Mouse (Mus musculus) stomach, embryonic 15.5 days (tissue): ENCODE results near the gene Ankrd13b. TPM values are rescaled to one million over a fixed set of nuclear protein-coding genes. Genes with fewer than 3 reads are reported as not detected.

Source experiments
- ATAC-seq: fragments of 200-750 bp; cut with Nextera tagmentation; 2 replicates; pipeline ENCODE4 v1.8.0; 2017; ENCODE audit warnings: low read depth, moderate number of reproducible peaks, moderate TSS enrichment; ENCODE audit not compliant: insufficient read depth, low FRiP score
- H3K27ac ChIP-seq: fragments of 300-500 bp; sonication (generic); 2 replicates; pipeline ENCODE4 v1.5.1; 2015; ENCODE audit warnings: mild to moderate bottlenecking, inconsistent platforms
- H3K27me3 ChIP-seq: fragments of 300-500 bp; sonication (generic); replicated peaks from 2 replicates; pipeline ENCODE4 v1.6.1; 2015; ENCODE audit warnings: inconsistent platforms
- H3K36me3 ChIP-seq: fragments of 300-500 bp; sonication (generic); 2 replicates; pipeline ENCODE4 v1.6.1; 2015; ENCODE audit warnings: inconsistent platforms
- H3K4me1 ChIP-seq: fragments of 300-500 bp; sonication (generic); 2 replicates; pipeline ENCODE4 v1.6.1; 2015; ENCODE audit warnings: inconsistent platforms
- H3K4me2 ChIP-seq: fragments of 300-500 bp; sonication (generic); 2 replicates; pipeline ENCODE4 v1.6.1; 2015; ENCODE audit warnings: mild to moderate bottlenecking, inconsistent platforms
- H3K4me3 ChIP-seq: fragments of 300-500 bp; sonication (generic); replicated peaks from 2 replicates; pipeline ENCODE4 v1.5.1; 2015; ENCODE audit warnings: inconsistent platforms
- H3K9ac ChIP-seq: fragments of 300-500 bp; sonication (generic); 2 replicates; pipeline ENCODE4 v1.6.1; 2015; ENCODE audit warnings: inconsistent platforms
- H3K9me3 ChIP-seq: fragments of 300-500 bp; sonication (generic); 2 replicates; pipeline ENCODE4 v1.6.1; 2016; ENCODE audit warnings: inconsistent platforms
- WGBS: fragments of 180-500 bp; shearing (Covaris S2); methylation state at CpG from one replicate; pipeline ENCODE4 v1.1.7; 2015; 5-methylcytosine and 5-hydroxymethylcytosine counted together
- polyA plus RNA-seq: library from polyadenylated mRNA; unstranded; fragments of >200 nt; fragmentation: Nextera tagmentation; extraction: Ambion mirVana; gene quantifications from 2 replicates; pipeline ENCODE4 v1.2.1, GENCODE M21; 2015

The Ankrd13b gene
- polyA plus RNA-seq, 1 experiment from 2014 or later = 5.9 TPM

- Histone ChIP-seq H3K9me3 (no peaks in the 10 kb centered on the region), H3K9ac (no peak overlapping the region), H3K4me3 (0 out of 2 replicates have a peak overlapping the region, but pooled peaks have one; percentile 1), H3K4me2 (peak overlapping the region; percentile 88; the same call in 1 of the 2 replicates), H3K27me3 (no peaks in the 10 kb centered on the region), H3K27ac (peak overlapping the region; percentile 41; the same call in 1 of the 2 replicates), H3K4me1 (peaks cover 64% of the 10 kb centered on the region), H3K36me3 (peaks cover 6% of the 10 kb centered on the region; the same call in 1 of the 2 replicates)
- no peak for ATAC-seq
These were observed 6.0 kb upstream of the Ankrd13b start for GRCm38 (mm10) chr11:77495507-77495906.

GRCm38 (mm10) chr11:77494782-77495181 is 5.3 kb upstream of the Ankrd13b start:
- Histone ChIP-seq H3K4me3 (peak overlapping the region; percentile 91), H3K9ac (peak overlapping the region; percentile 83; the same call in 1 of the 2 replicates), H3K36me3 (0 out of 2 replicates have a peak, but pooled peaks cover under 1% of the 10 kb centered on the region), H3K27ac (0 out of 2 replicates have a peak overlapping the region, but pooled peaks have one; percentile 88), H3K4me2 (peak overlapping the region; percentile 88), H3K4me1 (peaks cover 59% of the 10 kb centered on the region), H3K27me3 (no peaks in the 10 kb centered on the region), H3K9me3 (no peaks in the 10 kb centered on the region)
- ATAC-seq = no peak
- WGBS = 65% methylated on average over 6 of the region's 6 CpGs

- WGBS = 27% methylated on average over 4 of the region's 4 CpGs
- Histone ChIP-seq H3K27ac (peak overlapping the region; percentile 88), H3K9me3 (no peaks in the 10 kb centered on the region), H3K36me3 (no peaks in the 10 kb centered on the region), H3K27me3 (no peaks in the 10 kb centered on the region), H3K4me2 (peak overlapping the region; percentile 88), H3K4me1 (peaks cover 58% of the 10 kb centered on the region), H3K4me3 (peak overlapping the region; percentile 91), H3K9ac (peak overlapping the region; percentile 83)
- ATAC-seq = no peak
These were observed 4.8 kb upstream of the Ankrd13b start for GRCm38 (mm10) chr11:77494344-77494676.

- Histone ChIP-seq H3K9me3 (no peaks in the 10 kb centered on the region), H3K4me2 (peak within 1 kb of the TSS; percentile 96), H3K4me1 (peaks cover 61% of the 10 kb centered on the region), H3K36me3 (no peaks in the 10 kb centered on the region), H3K27ac (peak within 1 kb of the TSS; percentile 94), H3K27me3 (no peaks in the 10 kb centered on the region), H3K9ac (peak within 1 kb of the TSS; percentile 83), H3K4me3 (peak within 1 kb of the TSS; percentile 91)
- no peak for ATAC-seq
- under 1% methylated on average over 47 of the region's 74 CpGs for WGBS
These were observed 4.2 kb upstream of the Ankrd13b start, which contains the start of gene Git1 for GRCm38 (mm10) chr11:77493512-77494343. Gene Git1, plus strand, starts transcription at chr11:77493562.

- no peaks in the 10 kb centered on the region for H3K27me3 ChIP-seq
- H3K9me3 ChIP-seq = no peaks in the 10 kb centered on the region
- WGBS = 1% methylated on average over 31 of the region's 32 CpGs
- H3K9ac ChIP-seq = peak overlapping the region; percentile 55; the same call in 1 of the 2 replicates
- no peaks in the 10 kb centered on the region for H3K36me3 ChIP-seq
- peak overlapping the region; percentile 94 for H3K27ac ChIP-seq
- ATAC-seq = peak; percentile 81
- H3K4me3 ChIP-seq = peak overlapping the region; percentile 91
- peaks cover 62% of the 10 kb centered on the region for H3K4me1 ChIP-seq
- peak overlapping the region; percentile 96 for H3K4me2 ChIP-seq
These were observed 3.4 kb upstream of the Ankrd13b start for GRCm38 (mm10) chr11:77492911-77493332.

GRCm38 (mm10) chr11:77492311-77492871 is 2.9 kb upstream of the Ankrd13b start:
- Histone ChIP-seq H3K4me3 (peak overlapping the region; percentile 91), H3K9ac (peak overlapping the region; percentile 55; the same call in 1 of the 2 replicates), H3K9me3 (no peaks in the 10 kb centered on the region), H3K27me3 (no peaks in the 10 kb centered on the region), H3K27ac (peak overlapping the region; percentile 94), H3K4me2 (peak overlapping the region; percentile 96), H3K36me3 (no peaks in the 10 kb centered on the region), H3K4me1 (peaks cover 61% of the 10 kb centered on the region)
- WGBS = under 1% methylated on average over 18 of the region's 18 CpGs
- no peak for ATAC-seq

GRCm38 (mm10) chr11:77491502-77492291 is 2.2 kb upstream of the Ankrd13b start:
- H3K4me3 ChIP-seq = peak overlapping the region; percentile 91
- ATAC-seq = peak; percentile 53
- H3K27ac ChIP-seq = peak overlapping the region; percentile 94
- H3K4me1 ChIP-seq = peaks cover 60% of the 10 kb centered on the region
- H3K27me3 ChIP-seq = no peaks in the 10 kb centered on the region
- H3K36me3 ChIP-seq = no peaks in the 10 kb centered on the region
- peak overlapping the region; percentile 96 for H3K4me2 ChIP-seq
- no peak overlapping the region for H3K9ac ChIP-seq
- under 1% methylated on average over 23 of the region's 23 CpGs for WGBS
- no peaks in the 10 kb centered on the region for H3K9me3 ChIP-seq

- Histone ChIP-seq H3K4me3 (peak overlapping the region; percentile 91), H3K27ac (peak overlapping the region; percentile 94), H3K36me3 (no peaks in the 10 kb centered on the region), H3K4me2 (peak overlapping the region; percentile 96), H3K9ac (no peak overlapping the region), H3K27me3 (no peaks in the 10 kb centered on the region), H3K4me1 (peaks cover 59% of the 10 kb centered on the region), H3K9me3 (no peaks in the 10 kb centered on the region)
- WGBS = under 1% methylated on average over 13 of the region's 13 CpGs
- peak; percentile 67 for ATAC-seq
These were observed 1.6 kb upstream of the Ankrd13b start for GRCm38 (mm10) chr11:77491123-77491501.

GRCm38 (mm10) chr11:77490451-77490850 is 973 bp upstream of the Ankrd13b start:
- Histone ChIP-seq H3K4me2 (peak overlapping the region; percentile 96), H3K9me3 (no peaks in the 10 kb centered on the region), H3K9ac (no peak overlapping the region), H3K4me1 (peaks cover 62% of the 10 kb centered on the region), H3K27ac (peak overlapping the region; percentile 94), H3K4me3 (no peak overlapping the region), H3K36me3 (no peaks in the 10 kb centered on the region), H3K27me3 (no peaks in the 10 kb centered on the region)
- no peak for ATAC-seq
- WGBS = 71% methylated on average over 6 of the region's 6 CpGs

- 3% methylated on average over 55 of the region's 55 CpGs for WGBS
- peaks cover 53% of the 10 kb centered on the region for H3K4me1 ChIP-seq
These were observed 502 bp downstream of the Ankrd13b start for GRCm38 (mm10) chr11:77488771-77489581.

GRCm38 (mm10) chr11:77486798-77487197 is 2.7 kb downstream of the Ankrd13b start:
- ATAC-seq = no peak
- H3K4me1 ChIP-seq = peaks cover 42% of the 10 kb centered on the region
- no peak overlapping the region for H3K4me3 ChIP-seq
- H3K27me3 ChIP-seq = no peaks in the 10 kb centered on the region
- 68% methylated on average over 5 of the region's 5 CpGs for WGBS
- no peak overlapping the region for H3K27ac ChIP-seq
- H3K4me2 ChIP-seq = no peak overlapping the region
- no peaks in the 10 kb centered on the region for H3K9me3 ChIP-seq
- no peaks in the 10 kb centered on the region for H3K36me3 ChIP-seq
- H3K9ac ChIP-seq = no peak overlapping the region

More at GRCm38 (mm10) chr11:77488771-77489581, 502 bp downstream of the Ankrd13b start:
- no peak for ATAC-seq
- peak overlapping the region; percentile 87 for H3K4me3 ChIP-seq
- H3K36me3 ChIP-seq = no peaks in the 10 kb centered on the region
- H3K27ac ChIP-seq = no peak overlapping the region
- H3K9ac ChIP-seq = peak overlapping the region; percentile 76
- peak overlapping the region; percentile 96 for H3K4me2 ChIP-seq
- no peaks in the 10 kb centered on the region for H3K27me3 ChIP-seq
- H3K9me3 ChIP-seq = no peaks in the 10 kb centered on the region
